In the genomic region with DNA sequence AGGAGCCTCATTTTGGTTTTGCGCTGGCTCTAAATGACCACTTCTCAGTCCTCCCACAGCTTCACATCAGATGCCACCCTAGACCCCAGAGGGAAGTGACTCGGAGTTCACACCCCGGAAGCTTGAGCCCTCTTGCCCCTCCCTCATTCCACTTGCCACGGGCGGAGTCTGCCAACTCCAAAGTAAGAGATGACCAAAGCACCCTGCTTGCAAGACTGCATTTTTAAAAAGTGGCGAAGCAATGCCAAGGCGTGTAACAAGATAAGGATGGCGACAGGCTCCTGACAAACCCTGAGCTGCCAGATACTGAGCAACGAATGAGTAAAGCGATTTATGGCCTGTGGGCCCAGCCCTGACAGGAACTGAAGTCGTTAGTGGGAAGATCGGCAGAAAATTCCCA, we compare ENCODE assay signal across 21 mouse cellular contexts. TPM values are rescaled to one million over a fixed set of nuclear protein-coding genes. Genes with fewer than 3 reads are reported as not detected.
DNase-seq lines count a peak whose midpoint lies in the region; ATAC-seq and TF ChIP-seq lines count a peak whose summit lies in the region.
"Had no signal": no experiment of that assay in that cellular context is flagged by ENCODE, and none has a peak within 500 bp of the region (broad histone marks: within the 10 kb centered on the region; RNA-seq: fewer than 3 reads in every experiment).

No protein-coding gene starts in this region.

- no peaks in the 10 kb centered on the region for H3K27me3 ChIP-seq in liver, embryonic 11.5 days (replicated peaks; ENCODE audit: control insufficient read depth, insufficient read depth, low read length)
- H3K27me3 ChIP-seq in intestine, embryonic 16.5 days (replicated peaks; ENCODE audit: control insufficient read depth, insufficient read depth, low read length): no peaks in the 10 kb centered on the region
- no peaks in the 10 kb centered on the region for H3K27me3 ChIP-seq in lung, postnatal 0 days (replicated peaks; ENCODE audit: insufficient read depth, low read length)
- H3K27me3 ChIP-seq in neural tube, embryonic 15.5 days (replicated peaks): no peaks in the 10 kb centered on the region
- H3K27me3 ChIP-seq: forebrain, embryonic 15.5 days; hindbrain, embryonic 13.5 days; midbrain, embryonic 13.5 days had no signal

- DNase-seq in liver, embryonic 11.5 days (ENCODE audit: low spot score): no peak
- DNase-seq in liver (no peak), MEL-GATA-1-ER (ENCODE audit: extremely low read depth, low read depth) (peak; percentile 60)
- no peak for DNase-seq in lung, postnatal 0 days (ENCODE audit: low spot score)
- DNase-seq in right cerebral cortex, postnatal 25 days: no peak
- DNase-seq: adrenal gland, postnatal 25 days; cerebellum, adult 2 months; cerebellum, postnatal 36 days; gastrocnemius, postnatal 36 days; kidney, postnatal 4 days; thymus, postnatal 36 days had no signal

- TF ChIP-seq EP300 in lung, postnatal 0 days (IDR thresholded peaks at IDR 0.05): no peak

- H3K36me3 ChIP-seq in liver, embryonic 11.5 days (ENCODE audit: control insufficient read depth, insufficient read depth, low read length): no peaks in the 10 kb centered on the region
- no peaks in the 10 kb centered on the region for H3K36me3 ChIP-seq in intestine, embryonic 16.5 days (ENCODE audit: control insufficient read depth, insufficient read depth, low read length)
- no peaks in the 10 kb centered on the region for H3K36me3 ChIP-seq in lung, postnatal 0 days (ENCODE audit: insufficient read depth, low read length)
- no peaks in the 10 kb centered on the region for H3K36me3 ChIP-seq in neural tube, embryonic 15.5 days
- H3K36me3 ChIP-seq: forebrain, embryonic 15.5 days; hindbrain, embryonic 13.5 days; kidney, embryonic 15.5 days; midbrain, embryonic 13.5 days had no signal

- TF ChIP-seq CTCF in lung, postnatal 0 days (IDR thresholded peaks at IDR 0.05): no peak

- no peak overlapping the region for H3K4me3 ChIP-seq in liver, embryonic 11.5 days (ENCODE audit: low read depth, low read length)
- no peak overlapping the region for H3K4me3 ChIP-seq in intestine, embryonic 16.5 days (ENCODE audit: low read length)
- no peak overlapping the region for H3K4me3 ChIP-seq in lung, postnatal 0 days (ENCODE audit: low read depth, low read length)
- H3K4me3 ChIP-seq in neural tube, embryonic 15.5 days (replicated peaks): no peak overlapping the region
- H3K4me3 ChIP-seq: erythroblast, embryonic 14.5 days; forebrain, embryonic 15.5 days; hindbrain, embryonic 13.5 days; kidney, embryonic 15.5 days; midbrain, embryonic 13.5 days had no signal

- no peak overlapping the region for H3K4me2 ChIP-seq in liver, embryonic 11.5 days
- H3K4me2 ChIP-seq in intestine, embryonic 16.5 days (ENCODE audit: low read depth, low read length): 0 out of 2 replicates have a peak overlapping the region, but pooled peaks have one; percentile 0
- no peak overlapping the region for H3K4me2 ChIP-seq in lung, postnatal 0 days (replicated peaks; ENCODE audit: low read depth, low read length)
- H3K4me2 ChIP-seq in neural tube, embryonic 15.5 days: no peak overlapping the region
- H3K4me2 ChIP-seq: forebrain, embryonic 15.5 days; heart, embryonic 11.5 days; hindbrain, embryonic 13.5 days; kidney, embryonic 15.5 days; midbrain, embryonic 13.5 days had no signal

- ATAC-seq in liver, embryonic 11.5 days (replicated peaks; ENCODE audit: low FRiP score): no peak
- 0 out of 2 replicates have a peak, but pooled peaks have one; percentile 17 for ATAC-seq in intestine, embryonic 16.5 days
- ATAC-seq in monocyte, adult 5-6 weeks (replicated peaks; ENCODE audit: insufficient number of reproducible peaks, low FRiP score, low TSS enrichment, poor library complexity, severe bottlenecking): peak; percentile 78
- ATAC-seq in lung, postnatal 0 days: no peak
- ATAC-seq in neural tube, embryonic 15.5 days (ENCODE audit: low FRiP score): no peak
- ATAC-seq: forebrain, embryonic 15.5 days; inflammation-experienced regulatory T-cells, adult 6 months; midbrain, embryonic 13.5 days had no signal

- H3K9ac ChIP-seq in liver, embryonic 11.5 days (ENCODE audit: low read depth, low read length): no peak overlapping the region
- H3K9ac ChIP-seq in intestine, embryonic 16.5 days (ENCODE audit: low read depth, low read length): no peak overlapping the region
- H3K9ac ChIP-seq in lung, postnatal 0 days (replicated peaks; ENCODE audit: low read depth): no peak overlapping the region
- no peak overlapping the region for H3K9ac ChIP-seq in neural tube, embryonic 15.5 days (replicated peaks)
- H3K9ac ChIP-seq: forebrain, embryonic 15.5 days; hindbrain, embryonic 13.5 days; kidney, embryonic 15.5 days; midbrain, embryonic 13.5 days had no signal

- peaks cover 12% of the 10 kb centered on the region for H3K4me1 ChIP-seq in liver, embryonic 11.5 days (replicated peaks; ENCODE audit: control insufficient read depth, insufficient read depth, low read length)
- H3K4me1 ChIP-seq in intestine, embryonic 16.5 days (ENCODE audit: control insufficient read depth, insufficient read depth, low read length): peaks cover 18% of the 10 kb centered on the region
- H3K4me1 ChIP-seq in lung, postnatal 0 days (ENCODE audit: insufficient read depth, low read depth, low read length): no peaks in the 10 kb centered on the region
- H3K4me1 ChIP-seq in neural tube, embryonic 15.5 days: 0 out of 2 replicates have a peak, but pooled peaks cover 4% of the 10 kb centered on the region
- H3K4me1 ChIP-seq: forebrain, embryonic 15.5 days had no signal

- no peaks in the 10 kb centered on the region for H3K9me3 ChIP-seq in liver, embryonic 11.5 days (ENCODE audit: control insufficient read depth, low read length)
- no peaks in the 10 kb centered on the region for H3K9me3 ChIP-seq in intestine, embryonic 16.5 days (ENCODE audit: control insufficient read depth, low read length)
- H3K9me3 ChIP-seq in lung, postnatal 0 days (ENCODE audit: low read length): no peaks in the 10 kb centered on the region
- H3K9me3 ChIP-seq in neural tube, embryonic 15.5 days (replicated peaks): no peaks in the 10 kb centered on the region
- H3K9me3 ChIP-seq: forebrain, embryonic 15.5 days; hindbrain, embryonic 13.5 days; kidney, embryonic 15.5 days; midbrain, embryonic 13.5 days had no signal

- peak overlapping the region; percentile 13; the same call in 1 of the 2 replicates for H3K27ac ChIP-seq in liver, embryonic 11.5 days (ENCODE audit: low read depth, low read length)
- H3K27ac ChIP-seq in intestine, embryonic 16.5 days (ENCODE audit: low read length): peak overlapping the region; percentile 34; the same call in 1 of the 2 replicates
- H3K27ac ChIP-seq in lung, postnatal 0 days (ENCODE audit: low read length): no peak overlapping the region
- H3K27ac ChIP-seq in neural tube, embryonic 15.5 days (replicated peaks): no peak overlapping the region
- H3K27ac ChIP-seq: forebrain, embryonic 15.5 days; hindbrain, embryonic 13.5 days; kidney, embryonic 15.5 days; midbrain, embryonic 13.5 days had no signal

- 45% methylated on average over 12 of the region's 12 CpGs for WGBS in liver, embryonic 11.5 days
- WGBS in intestine, embryonic 16.5 days: 46% methylated on average over 12 of the region's 12 CpGs
- 51% methylated on average over 12 of the region's 12 CpGs for WGBS in lung, postnatal 0 days
- 66% methylated on average over 12 of the region's 12 CpGs for WGBS in neural tube, embryonic 15.5 days

RNA-seq across cellular contexts. Expression of a gene that starts 11.9 kb away (rescaled TPM):
- 26.1 and 29.2 TPM in 2 replicates for polyA plus RNA-seq in liver, embryonic 11.5 days (2014; fragmentation: Nextera tagmentation; extraction: Ambion mirVana)
- 22.2 and 22.9 TPM in 2 replicates for polyA plus RNA-seq in intestine, embryonic 16.5 days (2015; fragmentation: Nextera tagmentation; extraction: Ambion mirVana)
- total RNA-seq in monocyte, adult 5-6 weeks (2017): 23.3 to 53.6 TPM (median 28.7 TPM) in 3 replicates
- 17.2 and 20.0 TPM in 2 replicates for polyA plus RNA-seq in lung, postnatal 0 days (2015; fragmentation: Nextera tagmentation; extraction: Ambion mirVana)
- polyA plus RNA-seq in neural tube, embryonic 15.5 days (2015; fragmentation: Nextera tagmentation; extraction: Ambion mirVana): 37.5 and 39.1 TPM in 2 replicates

RNA-seq across cellular contexts. Expression of a gene that starts 54.7 kb away (rescaled TPM):
- 116 TPM in 2 replicates for polyA plus RNA-seq in liver, embryonic 11.5 days (2014; fragmentation: Nextera tagmentation; extraction: Ambion mirVana)
- 55.4 and 57.1 TPM in 2 replicates for polyA plus RNA-seq in intestine, embryonic 16.5 days (2015; fragmentation: Nextera tagmentation; extraction: Ambion mirVana)
- total RNA-seq in monocyte, adult 5-6 weeks (2017): 811 to 879 TPM (median 868 TPM) in 3 replicates
- 96.7 and 106 TPM in 2 replicates for polyA plus RNA-seq in lung, postnatal 0 days (2015; fragmentation: Nextera tagmentation; extraction: Ambion mirVana)
- 33.6 and 41.2 TPM in 2 replicates for polyA plus RNA-seq in neural tube, embryonic 15.5 days (2015; fragmentation: Nextera tagmentation; extraction: Ambion mirVana)

Comparison
In these comparisons a context has a peak if more than half of its experiments do, and no peak if none do; other contexts are left out.
1. ATAC-seq: peak in intestine, embryonic 16.5 days (single experiment) and monocyte, adult 5-6 weeks (single experiment); none in liver, embryonic 11.5 days (single experiment), lung, postnatal 0 days (single experiment) and neural tube, embryonic 15.5 days (single experiment).
2. H3K27ac ChIP-seq: peak in liver, embryonic 11.5 days (single experiment) and intestine, embryonic 16.5 days (single experiment); none in lung, postnatal 0 days (single experiment) and neural tube, embryonic 15.5 days (single experiment).